Mouse (Mus musculus) forebrain, embryonic 12.5 days (tissue): ENCODE measurements around the gene Cnn3. TPM values are rescaled to one million over a fixed set of nuclear protein-coding genes. Genes with fewer than 3 reads are reported as not detected.

Experiments used
- ATAC-seq: fragments of 200-750 bp; cut with Nextera tagmentation; 2 replicates; pipeline ENCODE4 v1.8.0; 2017; ENCODE audit warnings: moderate TSS enrichment; ENCODE audit not compliant: low FRiP score
- H3K27ac ChIP-seq: fragments of 300-500 bp; sonication (generic); 2 replicates; pipeline ENCODE4 v1.5.1; 2016; ENCODE audit warnings: mild to moderate bottlenecking
- H3K27me3 ChIP-seq: fragments of 300-500 bp; sonication (generic); 2 replicates; pipeline ENCODE4 v1.6.1; 2016; ENCODE audit warnings: mild to moderate bottlenecking
- H3K36me3 ChIP-seq: fragments of 300-500 bp; sonication (generic); replicated peaks from 2 replicates; pipeline ENCODE4 v1.6.1; 2016; ENCODE audit warnings: mild to moderate bottlenecking
- H3K4me1 ChIP-seq: fragments of 300-500 bp; sonication (generic); 2 replicates; pipeline ENCODE4 v1.6.1; 2016
- H3K4me2 ChIP-seq: fragments of 300-500 bp; sonication (generic); 2 replicates; pipeline ENCODE4 v1.6.1; 2016; ENCODE audit warnings: mild to moderate bottlenecking, moderate library complexity
- H3K4me3 ChIP-seq: fragments of 300-500 bp; sonication (generic); replicated peaks from 2 replicates; pipeline ENCODE4 v1.5.1; 2016; ENCODE audit warnings: mild to moderate bottlenecking
- H3K9ac ChIP-seq: fragments of 300-500 bp; sonication (generic); 2 replicates; pipeline ENCODE4 v1.6.1; 2016; ENCODE audit warnings: mild to moderate bottlenecking
- H3K9me3 ChIP-seq: fragments of 300-500 bp; sonication (generic); 2 replicates; pipeline ENCODE4 v1.6.1; 2016
- WGBS: fragments of 180-500 bp; shearing (Covaris S2); methylation state at CpG from one replicate; pipeline ENCODE4 v1.1.7; 2016; 5-methylcytosine and 5-hydroxymethylcytosine counted together
- polyA plus RNA-seq: library from polyadenylated mRNA; unstranded; fragments of >200 nt; fragmentation: Nextera tagmentation; extraction: Ambion mirVana; gene quantifications from 2 replicates; pipeline ENCODE4 v1.2.1, GENCODE M21; 2016

Cnn3 gene
- 831 and 838 TPM in 2 replicates for polyA plus RNA-seq

DNA sequence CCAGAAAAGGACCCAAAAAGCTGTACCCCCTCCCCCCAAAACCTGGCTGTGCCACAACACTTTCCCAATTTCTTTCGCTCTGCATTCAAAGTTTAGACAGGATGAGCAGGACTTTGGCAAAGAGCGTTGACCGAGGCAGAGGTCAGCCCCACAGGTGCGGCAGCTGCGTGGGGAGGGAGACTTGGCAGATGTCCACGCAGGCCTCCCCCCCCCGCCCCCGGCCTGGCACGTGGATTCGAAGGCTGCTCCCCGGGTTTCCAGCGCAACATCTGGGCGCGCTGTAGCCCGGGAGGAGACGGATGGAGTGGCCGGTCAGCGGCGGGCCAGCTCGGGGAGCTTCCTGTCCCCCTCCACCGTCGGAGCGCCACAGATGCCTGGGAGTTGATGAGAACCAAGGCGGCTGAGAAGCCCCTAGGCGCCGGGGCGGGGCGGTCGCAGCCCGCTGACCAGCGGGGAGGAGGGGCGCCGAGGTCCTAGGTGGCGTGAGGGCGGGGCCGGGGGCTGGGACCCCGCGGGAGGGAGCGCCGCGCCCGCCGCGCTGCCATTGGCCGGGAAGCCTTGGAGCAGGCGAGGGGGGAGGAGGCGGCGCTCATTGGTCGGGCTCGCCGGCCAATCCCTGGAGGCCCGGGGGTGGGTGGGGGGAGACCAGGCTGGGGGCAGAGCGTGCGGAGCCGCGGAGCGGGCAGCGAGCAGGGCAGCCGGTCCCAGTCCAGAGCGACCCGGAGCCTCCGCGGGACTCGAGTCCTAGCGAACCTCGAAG lies at the start of gene Cnn3:
Gene Cnn3 (plus strand): TSS at position 637 of the 760 bp plus-strand sequence.
- H3K4me1 ChIP-seq: peaks cover 38% of the 10 kb centered on the region
- WGBS: under 1% methylated on average over 51 of the region's 66 CpGs
- peak within 1 kb of the TSS; percentile 99 for H3K27ac ChIP-seq
- peak within 1 kb of the TSS; percentile 89 for H3K4me3 ChIP-seq
- no peaks in the 10 kb centered on the region for H3K36me3 ChIP-seq
- peak; percentile 91 for ATAC-seq
- peak within 1 kb of the TSS; percentile 87 for H3K4me2 ChIP-seq
- no peaks in the 10 kb centered on the region for H3K9me3 ChIP-seq
- peaks cover 8% of the 10 kb centered on the region; the same call in 1 of the 2 replicates for H3K27me3 ChIP-seq
- peak within 1 kb of the TSS; percentile 95 for H3K9ac ChIP-seq

DNA sequence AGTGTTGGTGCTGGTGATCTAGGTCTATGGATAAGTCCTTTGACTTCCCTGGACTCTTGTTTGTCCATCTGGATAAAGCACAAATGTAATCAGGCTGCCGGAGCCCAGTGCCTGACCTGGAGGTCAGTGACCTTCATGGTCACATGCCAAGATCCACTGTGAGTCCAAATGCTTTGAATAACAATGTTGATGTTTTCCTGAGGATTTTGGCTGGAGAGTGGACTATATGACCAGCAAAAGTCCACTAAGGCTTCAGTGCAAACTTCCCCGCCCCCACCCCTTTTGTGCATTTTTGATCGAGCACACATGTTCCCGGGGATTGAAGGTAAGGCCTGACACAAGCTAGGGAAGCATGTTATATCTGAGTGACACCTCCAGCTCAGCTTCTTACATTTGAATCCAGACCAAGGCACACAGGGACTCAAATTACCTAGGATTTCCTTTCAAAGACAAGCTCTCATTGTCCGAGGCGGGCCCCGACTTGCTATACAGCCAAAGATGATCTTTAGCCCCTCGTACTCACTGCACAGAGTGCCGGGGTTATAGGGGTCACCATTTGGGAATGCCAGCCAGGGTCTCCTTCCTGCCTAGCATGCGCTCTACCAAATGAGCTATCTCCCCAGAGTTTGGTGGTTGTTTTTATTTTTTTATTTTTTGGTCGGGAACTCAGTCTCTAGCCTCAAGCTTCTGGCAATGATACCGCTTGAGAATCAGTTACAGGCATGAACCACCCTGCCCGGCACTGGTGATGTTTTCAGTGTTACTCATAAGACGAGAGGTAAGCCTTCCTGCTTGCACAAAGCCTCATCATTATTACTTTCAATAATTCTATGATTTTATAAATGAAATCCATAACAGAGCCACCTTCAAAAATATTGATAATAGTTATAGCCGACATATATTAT lies 47.3 kb upstream of the Cnn3 start:
- H3K4me1 ChIP-seq: no peaks in the 10 kb centered on the region; the same call in 1 of the 2 replicates
- H3K36me3 ChIP-seq: no peaks in the 10 kb centered on the region
- H3K4me3 ChIP-seq: no peak overlapping the region
- no peak overlapping the region for H3K27ac ChIP-seq
- H3K9ac ChIP-seq: no peak overlapping the region
- no peaks in the 10 kb centered on the region for H3K27me3 ChIP-seq
- ATAC-seq: no peak
- no peaks in the 10 kb centered on the region for H3K9me3 ChIP-seq
- WGBS: 51% methylated on average over 15 of the region's 15 CpGs
- no peak overlapping the region for H3K4me2 ChIP-seq

DNA sequence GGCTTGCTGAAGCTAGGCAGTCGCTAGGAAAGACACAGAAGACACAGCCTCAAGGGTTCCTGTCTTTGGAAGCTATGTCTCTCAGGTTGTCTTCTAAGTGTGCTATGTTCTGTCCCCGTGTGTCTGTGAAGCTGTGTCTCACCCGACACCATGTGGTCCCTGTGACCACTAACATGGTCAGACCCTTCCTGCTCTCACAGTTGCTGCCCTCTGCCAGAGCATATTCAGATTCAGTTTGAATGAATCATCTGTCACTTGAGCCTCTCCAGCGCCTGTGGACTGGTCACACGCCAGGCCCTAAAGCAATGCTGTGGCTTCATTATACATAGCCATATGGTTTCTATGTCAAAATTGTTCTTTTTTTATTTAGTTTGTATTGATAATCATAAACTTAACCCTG lies 46.6 kb upstream of the Cnn3 start:
- no peak overlapping the region for H3K4me3 ChIP-seq
- H3K4me2 ChIP-seq: no peak overlapping the region
- H3K27me3 ChIP-seq: no peaks in the 10 kb centered on the region
- WGBS: 88% methylated on average over 5 of the region's 5 CpGs
- no peak overlapping the region for H3K27ac ChIP-seq
- H3K36me3 ChIP-seq: no peaks in the 10 kb centered on the region
- H3K4me1 ChIP-seq: no peaks in the 10 kb centered on the region; the same call in 1 of the 2 replicates
- no peaks in the 10 kb centered on the region for H3K9me3 ChIP-seq
- no peak for ATAC-seq
- no peak overlapping the region for H3K9ac ChIP-seq

DNA sequence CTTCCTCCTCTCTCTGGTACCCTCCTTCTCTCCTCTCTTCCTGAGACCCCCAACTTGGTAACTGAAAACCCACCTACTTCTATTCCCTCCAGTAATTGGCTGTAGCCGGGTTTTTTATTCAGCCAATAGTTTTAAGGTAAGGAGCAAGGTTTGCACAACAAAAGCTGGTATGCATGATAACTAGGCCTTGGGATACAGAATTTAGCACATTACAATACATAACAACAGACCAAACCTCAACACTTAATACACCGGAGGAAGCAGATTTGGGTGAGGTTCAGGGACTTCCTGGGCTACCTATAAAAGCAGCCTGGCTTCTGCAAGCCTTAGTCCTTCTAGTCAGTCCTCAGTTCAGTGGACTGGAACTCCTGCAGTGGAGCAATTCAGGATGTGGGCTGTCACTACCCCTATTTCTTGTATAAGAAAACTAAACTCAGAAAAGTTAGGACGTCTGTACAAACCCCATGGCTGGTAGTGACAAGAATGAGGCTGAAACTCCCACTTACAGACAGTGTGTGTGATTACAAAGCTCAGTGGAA lies 38.8 kb upstream of the Cnn3 start:
- WGBS: 79% methylated on average over 3 of the region's 3 CpGs
- no peaks in the 10 kb centered on the region for H3K36me3 ChIP-seq

DNA sequence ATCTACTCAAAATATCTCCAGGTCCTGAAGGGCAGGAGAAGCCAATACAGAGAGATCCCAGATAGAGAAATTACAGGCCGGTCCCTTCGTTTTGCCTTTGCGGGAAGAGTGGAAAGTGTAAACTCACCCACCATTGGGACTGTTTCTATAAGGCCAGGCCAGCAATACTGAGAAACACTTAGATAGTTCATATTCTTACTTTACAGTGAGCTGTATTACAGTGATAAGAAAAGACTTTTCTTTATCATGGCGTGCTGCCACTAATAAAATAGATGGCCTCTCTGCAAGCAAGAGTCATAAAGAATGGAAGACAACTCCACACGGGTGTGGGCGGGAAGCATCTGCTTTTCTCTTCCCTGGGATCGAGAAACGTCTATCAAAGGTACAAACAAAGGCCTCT lies 36.9 kb upstream of the Cnn3 start:
- no peak for ATAC-seq
- no peak overlapping the region for H3K9ac ChIP-seq
- H3K9me3 ChIP-seq: no peaks in the 10 kb centered on the region
- no peak overlapping the region for H3K4me3 ChIP-seq
- H3K4me1 ChIP-seq: peaks cover 14% of the 10 kb centered on the region
- no peak overlapping the region for H3K4me2 ChIP-seq
- no peak overlapping the region for H3K27ac ChIP-seq
- H3K27me3 ChIP-seq: no peaks in the 10 kb centered on the region
- H3K36me3 ChIP-seq: no peaks in the 10 kb centered on the region
- WGBS: 84% methylated on average over 8 of the region's 8 CpGs

More for the DNA sequence above, 38.8 kb upstream of the Cnn3 start:
- H3K27me3 ChIP-seq: no peaks in the 10 kb centered on the region
- H3K27ac ChIP-seq: no peak overlapping the region
- no peak for ATAC-seq
- no peak overlapping the region for H3K4me2 ChIP-seq
- H3K9me3 ChIP-seq: no peaks in the 10 kb centered on the region
- H3K9ac ChIP-seq: no peak overlapping the region
- H3K4me1 ChIP-seq: peaks cover 14% of the 10 kb centered on the region
- H3K4me3 ChIP-seq: no peak overlapping the region

DNA sequence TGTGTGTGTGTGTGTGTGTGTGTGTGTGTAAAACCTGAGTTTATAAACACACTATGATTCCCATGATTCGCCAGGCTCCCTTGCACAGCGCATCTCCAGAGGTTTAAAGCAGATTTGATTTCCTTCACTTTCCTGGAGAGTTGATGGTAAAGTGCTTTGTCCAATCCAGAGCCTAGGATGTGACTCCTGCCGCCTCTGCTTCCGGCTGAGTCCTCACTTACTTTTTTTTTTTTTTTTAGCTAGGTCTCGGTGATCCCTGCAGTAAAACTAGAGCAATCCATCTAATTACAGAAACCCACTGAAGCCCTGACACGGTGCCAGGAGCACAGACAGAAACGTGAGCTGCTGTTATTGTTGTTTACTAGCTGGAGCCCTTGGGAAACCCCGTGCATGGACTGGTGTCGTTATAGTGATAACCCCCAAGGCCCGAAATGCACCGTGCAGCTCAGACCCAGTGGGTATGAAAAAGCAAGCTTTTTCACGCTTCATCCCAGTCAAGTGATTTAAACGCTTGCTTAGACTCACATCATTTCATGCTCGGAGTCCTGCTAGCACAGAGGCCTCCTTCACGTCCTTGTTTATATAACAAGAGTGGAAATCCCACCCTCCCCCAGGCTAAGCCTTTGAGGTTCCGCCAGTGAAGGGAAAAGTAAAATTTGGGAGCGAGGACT lies 36.3 kb upstream of the Cnn3 start:
- Histone ChIP-seq H3K27me3 (no peaks in the 10 kb centered on the region), H3K9me3 (no peaks in the 10 kb centered on the region), H3K4me2 (peak overlapping the region; percentile 37), H3K4me1 (peaks cover 14% of the 10 kb centered on the region), H3K9ac (0 out of 2 replicates have a peak overlapping the region, but pooled peaks have one; percentile 2), H3K27ac (peak overlapping the region; percentile 46; the same call in 1 of the 2 replicates), H3K4me3 (no peak overlapping the region; the same call in 1 of the 2 replicates), H3K36me3 (no peaks in the 10 kb centered on the region)
- ATAC-seq: peak; percentile 68
- WGBS: 27% methylated on average over 17 of the region's 17 CpGs

DNA sequence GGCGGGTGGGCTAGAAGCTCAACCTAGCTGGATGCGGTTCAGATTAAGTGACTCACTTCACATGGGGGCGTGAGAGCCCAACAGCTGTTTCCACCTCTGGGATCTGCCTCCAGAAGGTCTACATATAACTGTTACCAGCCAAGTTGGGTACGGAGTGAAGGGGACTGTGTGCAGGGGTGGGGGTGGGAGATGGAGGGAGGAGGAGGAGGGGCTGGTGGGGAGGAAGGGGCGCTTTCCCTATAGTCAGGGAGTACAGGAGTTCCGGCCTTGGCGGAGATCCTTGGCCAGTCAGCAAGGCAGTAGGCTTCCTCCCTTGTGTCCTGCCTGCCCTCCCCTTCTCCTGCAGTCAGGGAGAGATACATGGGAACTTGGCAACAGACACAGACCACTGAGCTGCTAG lies 35.6 kb upstream of the Cnn3 start:
- Histone ChIP-seq H3K27me3 (no peaks in the 10 kb centered on the region), H3K4me3 (no peak overlapping the region), H3K27ac (0 out of 2 replicates have a peak overlapping the region, but pooled peaks have one; percentile 2), H3K9me3 (no peaks in the 10 kb centered on the region), H3K4me2 (no peak overlapping the region), H3K4me1 (peaks cover 14% of the 10 kb centered on the region), H3K9ac (no peak overlapping the region), H3K36me3 (no peaks in the 10 kb centered on the region)
- 0 out of 2 replicates have a peak, but pooled peaks have one; percentile 53 for ATAC-seq
- 64% methylated on average over 7 of the region's 7 CpGs for WGBS

DNA sequence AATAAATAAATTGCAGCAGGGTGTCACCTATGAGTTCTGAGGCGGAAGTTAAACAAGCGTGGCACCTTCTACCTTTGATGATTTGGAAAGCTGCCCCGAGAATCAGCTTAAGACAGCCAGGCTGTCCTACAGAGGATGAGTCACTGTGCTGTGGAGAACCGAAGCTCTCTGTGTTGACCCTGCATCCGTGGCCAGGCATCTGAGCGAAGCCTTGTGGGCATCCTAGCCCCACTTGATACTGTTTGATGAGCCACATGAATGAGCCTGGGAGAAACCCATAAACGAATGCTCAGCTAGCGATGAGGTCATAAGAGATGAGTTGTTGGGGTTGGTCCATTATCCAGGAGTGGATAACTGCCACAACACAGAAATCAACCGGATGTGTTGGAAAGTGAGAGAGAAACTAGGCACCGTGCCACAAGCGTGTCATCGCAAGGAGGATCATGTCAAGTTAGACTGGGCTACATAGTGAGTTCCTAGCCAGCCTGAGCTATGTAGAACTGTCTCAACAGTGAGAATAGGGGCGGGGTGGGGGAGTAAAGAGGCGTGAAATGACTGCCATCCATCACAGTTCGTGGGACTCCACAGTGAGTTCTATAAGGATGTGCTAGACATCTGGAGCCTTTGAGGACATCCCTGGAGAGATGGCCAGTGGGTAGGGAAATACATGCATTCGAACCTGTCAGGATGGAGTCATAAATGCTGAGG lies 30.6 kb upstream of the Cnn3 start:
- no peak for ATAC-seq
- H3K9ac ChIP-seq: no peak overlapping the region
- WGBS: 89% methylated on average over 16 of the region's 16 CpGs
- H3K27ac ChIP-seq: no peak overlapping the region
- H3K36me3 ChIP-seq: no peaks in the 10 kb centered on the region
- no peak overlapping the region for H3K4me2 ChIP-seq
- H3K27me3 ChIP-seq: no peaks in the 10 kb centered on the region
- peaks cover 2% of the 10 kb centered on the region for H3K4me1 ChIP-seq
- H3K4me3 ChIP-seq: no peak overlapping the region
- H3K9me3 ChIP-seq: no peaks in the 10 kb centered on the region

DNA sequence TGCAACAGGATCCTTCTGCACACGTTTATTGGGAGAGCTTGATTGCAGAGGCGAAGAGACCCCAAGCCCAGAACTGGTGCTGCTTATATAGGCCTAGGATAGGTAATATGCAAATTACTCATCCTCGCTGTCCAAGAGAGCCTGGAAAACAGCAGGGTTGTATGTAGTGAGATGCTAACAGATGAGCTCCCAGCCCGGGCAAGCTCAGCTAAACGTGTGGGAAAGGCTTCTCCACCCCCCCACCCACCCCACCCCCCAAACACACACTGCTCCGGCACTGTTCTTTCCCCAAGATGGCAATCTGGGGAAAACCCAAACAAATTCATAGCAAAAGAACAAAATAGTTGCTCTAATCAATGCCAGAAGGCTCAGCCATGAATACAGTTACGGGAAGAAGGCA lies 29.7 kb upstream of the Cnn3 start:
- Histone ChIP-seq H3K4me3 (no peak overlapping the region), H3K27ac (no peak overlapping the region), H3K4me1 (no peaks in the 10 kb centered on the region), H3K36me3 (no peaks in the 10 kb centered on the region), H3K27me3 (no peaks in the 10 kb centered on the region), H3K4me2 (no peak overlapping the region), H3K9me3 (no peaks in the 10 kb centered on the region), H3K9ac (no peak overlapping the region)
- ATAC-seq: no peak
- 76% methylated on average over 7 of the region's 7 CpGs for WGBS

DNA sequence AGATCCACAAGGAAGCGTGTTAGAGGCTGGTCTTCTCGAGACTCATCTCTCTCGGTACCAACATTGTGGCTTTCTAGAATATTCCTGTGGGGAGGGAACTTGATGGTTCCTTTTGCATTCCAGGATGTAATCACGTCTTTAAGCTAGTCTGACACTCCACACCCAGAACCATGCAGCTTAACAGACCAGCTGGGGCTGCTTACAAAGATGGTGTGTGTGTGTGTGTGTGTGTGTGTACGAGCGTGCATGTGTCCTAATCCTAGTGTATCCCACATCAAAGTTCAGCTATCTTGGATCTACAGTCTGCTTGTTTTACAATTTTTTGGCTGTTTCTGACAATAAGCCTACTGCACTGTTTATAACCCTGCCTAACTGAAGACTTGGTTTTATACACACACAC lies 29.3 kb upstream of the Cnn3 start:
- no peaks in the 10 kb centered on the region for H3K36me3 ChIP-seq
- no peaks in the 10 kb centered on the region for H3K9me3 ChIP-seq
- H3K9ac ChIP-seq: no peak overlapping the region
- no peak overlapping the region for H3K4me2 ChIP-seq
- H3K4me3 ChIP-seq: no peak overlapping the region
- no peak for ATAC-seq
- H3K27me3 ChIP-seq: no peaks in the 10 kb centered on the region
- WGBS: 79% methylated on average over 6 of the region's 6 CpGs
- no peaks in the 10 kb centered on the region for H3K4me1 ChIP-seq
- no peak overlapping the region for H3K27ac ChIP-seq

DNA sequence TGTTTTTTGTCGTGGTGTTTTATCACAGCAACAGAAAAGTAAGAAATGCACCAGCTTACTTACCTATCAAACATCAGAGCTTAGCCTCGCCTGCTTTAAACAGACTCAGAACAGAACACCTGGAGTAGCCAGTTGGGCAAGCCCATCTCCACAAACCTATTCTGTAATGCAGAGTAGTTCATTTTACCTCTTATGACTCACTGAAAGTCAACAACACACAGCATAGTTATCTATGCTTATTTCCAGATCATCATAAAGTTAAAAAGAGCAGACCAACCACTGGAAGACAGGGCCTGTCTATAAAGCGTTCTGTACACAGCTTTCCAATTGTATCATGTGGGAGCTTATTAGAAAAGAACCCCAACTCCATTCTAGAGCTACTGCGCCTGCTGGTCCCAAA lies 24.9 kb upstream of the Cnn3 start:
- Histone ChIP-seq H3K36me3 (no peaks in the 10 kb centered on the region), H3K27me3 (no peaks in the 10 kb centered on the region), H3K4me2 (no peak overlapping the region), H3K9me3 (no peaks in the 10 kb centered on the region), H3K4me3 (no peak overlapping the region), H3K9ac (no peak overlapping the region), H3K27ac (no peak overlapping the region), H3K4me1 (no peaks in the 10 kb centered on the region)
- WGBS: 88% methylated on average over 4 of the region's 4 CpGs
- no peak for ATAC-seq
